Mouse (Mus musculus) kidney, adult 2 months (tissue): Measurements from ENCODE around the gene Ube2i. TPM values are rescaled to one million over a fixed set of nuclear protein-coding genes. Genes with fewer than 3 reads are reported as not detected.

ENCODE experiments used
- DNase-seq: peaks from one replicate; pipeline ENCODE4 v3.0.0; 2021
- H3K27ac ChIP-seq: fragments of 200-500 bp; 2 replicates; pipeline ENCODE4 v1.5.1; 2012; ENCODE audit warnings: low read depth, low read length, control low read depth, inconsistent platforms; ENCODE audit not compliant: insufficient read depth
- H3K27me3 ChIP-seq: fragments of 200-500 bp; replicated peaks from 2 replicates; pipeline ENCODE4 v1.6.1; 2012; ENCODE audit warnings: mild to moderate bottlenecking, moderate library complexity, low read length, inconsistent platforms; ENCODE audit not compliant: control insufficient read depth, insufficient read depth
- H3K36me3 ChIP-seq: fragments of 200-500 bp; 2 replicates; pipeline ENCODE4 v1.6.1; 2012; ENCODE audit warnings: mild to moderate bottlenecking, moderate library complexity, low read length, inconsistent platforms; ENCODE audit not compliant: control insufficient read depth, insufficient read depth
- H3K4me1 ChIP-seq: fragments of 200-500 bp; 2 replicates; pipeline ENCODE4 v1.6.1; 2011; ENCODE audit warnings: low read length; ENCODE audit not compliant: control insufficient read depth, insufficient read depth
- H3K4me3 ChIP-seq: fragments of 200-500 bp; 2 replicates; pipeline ENCODE4 v1.5.1; 2011; ENCODE audit warnings: mild to moderate bottlenecking, low read depth, low read length, control low read depth; ENCODE audit not compliant: insufficient read depth
- CTCF ChIP-seq: fragments of 200-500 bp; conservative IDR thresholded peaks from 2 replicates; pipeline ENCODE4 v1.5.1; 2011; ENCODE audit warnings: low read depth, mild to moderate bottlenecking, control low read depth, low read length, moderate library complexity, mixed read lengths; ENCODE audit not compliant: insufficient read depth, insufficient read length
- POLR2A ChIP-seq: fragments of 200-500 bp; IDR thresholded peaks from one replicate; pipeline ENCODE4 v1.6.1; 2011; ENCODE audit warnings: low read depth, low read length, control low read depth
- WGBS: fragments of 180-500 bp; shearing (Covaris S2); methylation state at CpG from one replicate; pipeline ENCODE4 v1.1.7; 2018; 5-methylcytosine and 5-hydroxymethylcytosine counted together
- polyA plus RNA-seq: library from polyadenylated mRNA; depleted of rRNA; stranded (reverse); fragments of >200 nt; gene quantifications from 2 replicates; pipeline ENCODE4 v1.2.3, GENCODE M21; 2012

Gene Ube2i
- polyA plus RNA-seq, 1 experiment, result 128 TPM

GRCm38 (mm10) chr17:25272326-25272725 lies 2.1 kb downstream of the Ube2i start:
- DNase-seq, result peak; percentile 50
- WGBS, result under 1% methylated on average over 10 of the region's 10 CpGs
- TF ChIP-seq CTCF (no peak), POLR2A (no peak)
- Histone ChIP-seq H3K27me3 (no peaks in the 10 kb centered on the region), H3K4me1 (peaks cover 19% of the 10 kb centered on the region), H3K4me3 (peak overlapping the region; percentile 97), H3K36me3 (peaks cover 4% of the 10 kb centered on the region; the same call in 1 of the 2 replicates), H3K27ac (0 out of 2 replicates have a peak overlapping the region, but pooled peaks have one; percentile 21)

- peaks cover 5% of the 10 kb centered on the region for H3K36me3 ChIP-seq
- no peak overlapping the region for H3K4me3 ChIP-seq
- DNase-seq, result no peak
- TF ChIP-seq CTCF (no peak), POLR2A (no peak)
- H3K27me3 ChIP-seq, result no peaks in the 10 kb centered on the region
- H3K27ac ChIP-seq, result no peak overlapping the region
- peaks cover 19% of the 10 kb centered on the region for H3K4me1 ChIP-seq
- WGBS, result 43% methylated on average over 2 of the region's 2 CpGs
Observed at GRCm38 (mm10) chr17:25270795-25271335, 3.6 kb downstream of the Ube2i start.

GRCm38 (mm10) chr17:25264453-25264852 lies 10.0 kb downstream of the Ube2i start:
- WGBS, result 30% methylated on average over 3 of the region's 3 CpGs
- H3K27ac ChIP-seq, result no peak overlapping the region
- DNase-seq, result peak; percentile 62
- no peaks in the 10 kb centered on the region for H3K4me1 ChIP-seq
- peaks cover 5% of the 10 kb centered on the region for H3K36me3 ChIP-seq
- H3K27me3 ChIP-seq, result no peaks in the 10 kb centered on the region
- TF ChIP-seq POLR2A, result no peak
- peak; percentile 59; the same call in 1 of the 2 replicates for TF ChIP-seq CTCF
- no peak overlapping the region for H3K4me3 ChIP-seq

GRCm38 (mm10) chr17:25257804-25258261 lies 16.6 kb downstream of the Ube2i start:
- no peak overlapping the region; the same call in 1 of the 2 replicates for H3K27ac ChIP-seq
- no peaks in the 10 kb centered on the region for H3K4me1 ChIP-seq
- no peaks in the 10 kb centered on the region for H3K27me3 ChIP-seq
- WGBS, result 50% methylated on average over 6 of the region's 6 CpGs
- TF ChIP-seq CTCF, result no peak
- no peak for TF ChIP-seq POLR2A
- no peak overlapping the region for H3K4me3 ChIP-seq
- no peak for DNase-seq
- H3K36me3 ChIP-seq, result no peaks in the 10 kb centered on the region; the same call in 1 of the 2 replicates

- Histone ChIP-seq H3K4me3 (peak within 1 kb of the TSS; percentile 30), H3K36me3 (no peaks in the 10 kb centered on the region), H3K27ac (no peak within 1 kb of the TSS), H3K27me3 (no peaks in the 10 kb centered on the region), H3K4me1 (no peaks in the 10 kb centered on the region)
- 3% methylated on average over 35 of the region's 35 CpGs for WGBS
- TF ChIP-seq POLR2A (no peak), CTCF (no peak)
- no peak for DNase-seq
Observed at GRCm38 (mm10) chr17:25256140-25256754, 18.2 kb downstream of the Ube2i start, which contains the start of gene Baiap3. Gene Baiap3 (minus strand): TSS chr17:25256364.

- H3K27ac ChIP-seq, result no peak overlapping the region
- no peak for DNase-seq
- no peak overlapping the region for H3K4me3 ChIP-seq
- H3K27me3 ChIP-seq, result no peaks in the 10 kb centered on the region
- H3K4me1 ChIP-seq, result no peaks in the 10 kb centered on the region
- 76% methylated on average over 2 of the region's 2 CpGs for WGBS
- TF ChIP-seq POLR2A (no peak), CTCF (no peak)
- no peaks in the 10 kb centered on the region for H3K36me3 ChIP-seq
Observed at GRCm38 (mm10) chr17:25255110-25255509, 19.3 kb downstream of the Ube2i start.

- no peak for DNase-seq
- Histone ChIP-seq H3K4me3 (no peak overlapping the region), H3K27ac (no peak overlapping the region), H3K36me3 (no peaks in the 10 kb centered on the region), H3K4me1 (no peaks in the 10 kb centered on the region), H3K27me3 (no peaks in the 10 kb centered on the region)
- 39% methylated on average over 10 of the region's 10 CpGs for WGBS
- TF ChIP-seq POLR2A (no peak), CTCF (no peak)
Observed at GRCm38 (mm10) chr17:25253760-25254159, 20.7 kb downstream of the Ube2i start.
